Mouse (Mus musculus): ENCODE measurements around the gene Rgp1.
"Not testable (repeated sequence)": the region's sequence is repeated elsewhere in the genome, so short reads cannot be mapped to it uniquely, and the experiment has no call there.

Rgp1 gene

GRCm38 (mm10) chr4:43578376-43579204, at the start of gene Rgp1, which contains the start of gene Gba2:
Gene Rgp1, plus strand, starts transcription at chr4:43578715.
Gene Gba2, minus strand, starts transcription at chr4:43578873.
- in situ Hi-C loops (cut with MboI, MseI): no loop called here

GRCm38 (mm10) chr4:43530081-43530501, 48.4 kb upstream of the Rgp1 start:
- in situ Hi-C loops (cut with MboI, MseI): no loop called here

GRCm38 (mm10) chr4:43530581-43530980, 47.9 kb upstream of the Rgp1 start:
- in situ Hi-C loops (cut with MboI, MseI): no loop called here

GRCm38 (mm10) chr4:43533270-43533669, 45.2 kb upstream of the Rgp1 start:
- in situ Hi-C loops (cut with MboI, MseI): no loop called here

GRCm38 (mm10) chr4:43535628-43536027, 42.9 kb upstream of the Rgp1 start:
- in situ Hi-C loops (cut with MboI, MseI): no loop called here

GRCm38 (mm10) chr4:43536031-43536430, 42.5 kb upstream of the Rgp1 start:
- in situ Hi-C loops (cut with MboI, MseI): no loop called here

- in situ Hi-C loops (cut with MboI, MseI): no loop called here
These were observed 36.5 kb upstream of the Rgp1 start for GRCm38 (mm10) chr4:43542044-43542443.

- in situ Hi-C loops (cut with MboI, MseI): no loop called here
These were observed 32.0 kb upstream of the Rgp1 start for GRCm38 (mm10) chr4:43546375-43547047.

GRCm38 (mm10) chr4:43547160-43547559, 31.4 kb upstream of the Rgp1 start:
- in situ Hi-C loops (cut with MboI, MseI): no loop called here

GRCm38 (mm10) chr4:43549055-43549454, 29.5 kb upstream of the Rgp1 start:
- in situ Hi-C loops (cut with MboI, MseI): no loop called here

- in situ Hi-C loops (cut with MboI, MseI): not testable (repeated sequence)
These were observed 26.7 kb upstream of the Rgp1 start for GRCm38 (mm10) chr4:43551854-43552253.

- in situ Hi-C loops (cut with MboI, MseI): no loop called here
These were observed 26.1 kb upstream of the Rgp1 start for GRCm38 (mm10) chr4:43552437-43552836.

GRCm38 (mm10) chr4:43553891-43554290, 24.6 kb upstream of the Rgp1 start:
- in situ Hi-C loops (cut with MboI, MseI): no loop called here

GRCm38 (mm10) chr4:43555926-43556325, 22.6 kb upstream of the Rgp1 start:
- in situ Hi-C loops (cut with MboI, MseI): no loop called here

- in situ Hi-C loops (cut with MboI, MseI): no loop called here
These were observed 20.4 kb upstream of the Rgp1 start for GRCm38 (mm10) chr4:43558028-43558630.

- in situ Hi-C loops (cut with MboI, MseI): no loop called here
These were observed 19.7 kb upstream of the Rgp1 start for GRCm38 (mm10) chr4:43558631-43559356.

GRCm38 (mm10) chr4:43559519-43560242, 18.8 kb upstream of the Rgp1 start:
- in situ Hi-C loops (cut with MboI, MseI): loop anchor here (5.0 kb wide), 1 partner anchor 512 kb away; the partner anchor contains the start of gene Fam214b

- in situ Hi-C loops (cut with MboI, MseI): loop anchor here (5.0 kb wide), 1 partner anchor 513 kb away; the partner anchor contains the start of gene Fam214b
These were observed 18.3 kb upstream of the Rgp1 start for GRCm38 (mm10) chr4:43560243-43560611.

- in situ Hi-C loops (cut with MboI, MseI): loop anchor here (5.0 kb wide), 1 partner anchor 514 kb away; the partner anchor contains the start of gene Fam214b
These were observed 17.5 kb upstream of the Rgp1 start for GRCm38 (mm10) chr4:43560976-43561375.

- in situ Hi-C loops (cut with MboI, MseI): loop anchor here (5.0 kb wide), 1 partner anchor 514 kb away; the partner anchor contains the start of gene Fam214b
These were observed 17.0 kb upstream of the Rgp1 start for GRCm38 (mm10) chr4:43561436-43561996.

Measured in T-helper 1 cell (primary cell).